Mouse (Mus musculus) intestine, embryonic 16.5 days (tissue): ENCODE measurements around the gene Plekhf1. TPM values are rescaled to one million over a fixed set of nuclear protein-coding genes. Genes with fewer than 3 reads are reported as not detected.

Experiments
- ATAC-seq: fragments of 200-750 bp; cut with Nextera tagmentation; 2 replicates; pipeline ENCODE4 v1.8.0; 2017; ENCODE audit warnings: moderate TSS enrichment, moderate library complexity
- H3K27ac ChIP-seq: fragments of 300-500 bp; sonication (generic); 2 replicates; pipeline ENCODE4 v1.5.1; 2014; ENCODE audit warnings: mild to moderate bottlenecking, low read length
- H3K27me3 ChIP-seq: fragments of 300-500 bp; sonication (generic); replicated peaks from 2 replicates; pipeline ENCODE4 v1.6.1; 2014; ENCODE audit warnings: low read length, control low read depth, mixed read lengths; ENCODE audit not compliant: control insufficient read depth, insufficient read depth
- H3K36me3 ChIP-seq: fragments of 300-500 bp; sonication (generic); 2 replicates; pipeline ENCODE4 v1.6.1; 2014; ENCODE audit warnings: low read length, control low read depth; ENCODE audit not compliant: control insufficient read depth, insufficient read depth
- H3K4me1 ChIP-seq: fragments of 300-500 bp; sonication (generic); 2 replicates; pipeline ENCODE4 v1.6.1; 2014; ENCODE audit warnings: low read length, control low read depth, mixed read lengths; ENCODE audit not compliant: control insufficient read depth, insufficient read depth
- H3K4me2 ChIP-seq: fragments of 300-500 bp; sonication (generic); 2 replicates; pipeline ENCODE4 v1.6.1; 2014; ENCODE audit warnings: low read depth, low read length, control low read depth
- H3K4me3 ChIP-seq: fragments of 300-500 bp; sonication (generic); 2 replicates; pipeline ENCODE4 v1.5.1; 2014; ENCODE audit warnings: mild to moderate bottlenecking, low read length
- H3K9ac ChIP-seq: fragments of 300-500 bp; sonication (generic); 2 replicates; pipeline ENCODE4 v1.6.1; 2014; ENCODE audit warnings: low read depth, low read length
- H3K9me3 ChIP-seq: fragments of 300-500 bp; sonication (generic); 2 replicates; pipeline ENCODE4 v1.6.1; 2016; ENCODE audit warnings: low read length, control low read depth; ENCODE audit not compliant: control insufficient read depth
- WGBS: fragments of 180-500 bp; shearing (Covaris S2); extraction: QIAGEN DNeasy Blood & Tissue Kit; methylation state at CpG from one replicate; pipeline ENCODE4 v1.1.7; 2014; 5-methylcytosine and 5-hydroxymethylcytosine counted together
- polyA plus RNA-seq: library from polyadenylated mRNA; unstranded; fragments of >200 nt; fragmentation: Nextera tagmentation; extraction: Ambion mirVana; gene quantifications from 2 replicates; pipeline ENCODE4 v1.2.1, GENCODE M21; 2015

The Plekhf1 gene
- polyA plus RNA-seq, 1 experiment from 2014 or later = 4.5 TPM

GRCm38 (mm10) chr7:38224577-38225369 is 3.0 kb downstream of the Plekhf1 start:
- Histone ChIP-seq H3K27me3 (peaks cover 2% of the 10 kb centered on the region; the same call in 1 of the 2 replicates), H3K4me3 (no peak overlapping the region), H3K4me2 (no peak overlapping the region), H3K4me1 (peaks cover 11% of the 10 kb centered on the region; the same call in 1 of the 2 replicates), H3K27ac (no peak overlapping the region), H3K9me3 (no peaks in the 10 kb centered on the region), H3K36me3 (no peaks in the 10 kb centered on the region), H3K9ac (no peak overlapping the region)
- ATAC-seq = no peak
- 90% methylated on average over 13 of the region's 13 CpGs for WGBS

GRCm38 (mm10) chr7:38220866-38221265 is 7.0 kb downstream of the Plekhf1 start:
- H3K27me3 ChIP-seq = no peaks in the 10 kb centered on the region
- no peak overlapping the region for H3K27ac ChIP-seq
- H3K9ac ChIP-seq = no peak overlapping the region
- no peak overlapping the region for H3K4me2 ChIP-seq
- WGBS = 95% methylated on average over 7 of the region's 7 CpGs
- no peaks in the 10 kb centered on the region for H3K36me3 ChIP-seq
- H3K9me3 ChIP-seq = no peaks in the 10 kb centered on the region
- no peaks in the 10 kb centered on the region for H3K4me1 ChIP-seq
- no peak for ATAC-seq
- no peak overlapping the region for H3K4me3 ChIP-seq

- Histone ChIP-seq H3K4me2 (no peak overlapping the region), H3K27me3 (no peaks in the 10 kb centered on the region), H3K9ac (no peak overlapping the region), H3K9me3 (no peaks in the 10 kb centered on the region), H3K27ac (no peak overlapping the region), H3K4me3 (no peak overlapping the region), H3K4me1 (no peaks in the 10 kb centered on the region), H3K36me3 (no peaks in the 10 kb centered on the region)
- no peak for ATAC-seq
- WGBS = 87% methylated on average over 4 of the region's 4 CpGs
These were observed 8.3 kb downstream of the Plekhf1 start for GRCm38 (mm10) chr7:38219526-38219925.

- Histone ChIP-seq H3K9me3 (no peaks in the 10 kb centered on the region), H3K27me3 (no peaks in the 10 kb centered on the region), H3K4me2 (no peak overlapping the region), H3K27ac (peak overlapping the region; percentile 1; the same call in 1 of the 2 replicates), H3K36me3 (no peaks in the 10 kb centered on the region), H3K9ac (no peak overlapping the region), H3K4me3 (no peak overlapping the region), H3K4me1 (no peaks in the 10 kb centered on the region)
- WGBS = 79% methylated on average over 8 of the region's 8 CpGs
- ATAC-seq = no peak
These were observed 9.0 kb downstream of the Plekhf1 start for GRCm38 (mm10) chr7:38218631-38219367.

GRCm38 (mm10) chr7:38217417-38218171 is 10.2 kb downstream of the Plekhf1 start:
- peak; percentile 95 for ATAC-seq

GRCm38 (mm10) chr7:38215697-38216096 is 12.1 kb downstream of the Plekhf1 start:
- 87% methylated on average over 6 of the region's 6 CpGs for WGBS
- no peak for ATAC-seq
- no peaks in the 10 kb centered on the region for H3K27me3 ChIP-seq

More at GRCm38 (mm10) chr7:38217417-38218171, 10.2 kb downstream of the Plekhf1 start:
- 44% methylated on average over 5 of the region's 5 CpGs for WGBS
- Histone ChIP-seq H3K9ac (0 out of 2 replicates have a peak overlapping the region, but pooled peaks have one; percentile 14), H3K36me3 (no peaks in the 10 kb centered on the region), H3K27ac (peak overlapping the region; percentile 78), H3K4me3 (no peak overlapping the region), H3K27me3 (no peaks in the 10 kb centered on the region), H3K4me2 (no peak overlapping the region), H3K9me3 (no peaks in the 10 kb centered on the region), H3K4me1 (no peaks in the 10 kb centered on the region)

GRCm38 (mm10) chr7:38215281-38215680 is 12.5 kb downstream of the Plekhf1 start:
- no peak overlapping the region for H3K27ac ChIP-seq
- H3K36me3 ChIP-seq = no peaks in the 10 kb centered on the region
- no peak overlapping the region for H3K4me3 ChIP-seq
- no peaks in the 10 kb centered on the region for H3K4me1 ChIP-seq
- H3K4me2 ChIP-seq = no peak overlapping the region
- ATAC-seq = no peak
- no peak overlapping the region for H3K9ac ChIP-seq
- WGBS = 69% methylated on average over 7 of the region's 7 CpGs
- no peaks in the 10 kb centered on the region for H3K9me3 ChIP-seq
- H3K27me3 ChIP-seq = no peaks in the 10 kb centered on the region

More at GRCm38 (mm10) chr7:38215697-38216096, 12.1 kb downstream of the Plekhf1 start:
- Histone ChIP-seq H3K4me1 (no peaks in the 10 kb centered on the region), H3K27ac (no peak overlapping the region), H3K36me3 (no peaks in the 10 kb centered on the region), H3K9me3 (no peaks in the 10 kb centered on the region), H3K9ac (no peak overlapping the region), H3K4me3 (no peak overlapping the region), H3K4me2 (no peak overlapping the region)

- Histone ChIP-seq H3K27me3 (no peaks in the 10 kb centered on the region), H3K4me2 (no peak overlapping the region), H3K36me3 (no peaks in the 10 kb centered on the region), H3K4me3 (no peak overlapping the region), H3K4me1 (peaks cover 4% of the 10 kb centered on the region; the same call in 1 of the 2 replicates), H3K9ac (no peak overlapping the region), H3K9me3 (no peaks in the 10 kb centered on the region), H3K27ac (no peak overlapping the region)
- 64% methylated on average over 5 of the region's 5 CpGs for WGBS
- ATAC-seq = no peak
These were observed 13.2 kb downstream of the Plekhf1 start for GRCm38 (mm10) chr7:38214473-38215214.
